Mouse (Mus musculus) left cerebral cortex, adult 6 months (tissue): Measurements from ENCODE around the gene Vmn1r217. TPM values are rescaled to one million over a fixed set of nuclear protein-coding genes. Genes with fewer than 3 reads are reported as not detected.

Source experiments
- long read RNA-seq, 2 experiments: library from polyadenylated mRNA; unstranded; transcript quantifications; one replicate each; pipeline ENCODE4 v2.0.0; 2019 to 2020
- polyA plus RNA-seq: library from polyadenylated mRNA; unstranded; fragments of <200 nt; fragmentation: Nextera tagmentation; gene quantifications from 2 replicates; pipeline ENCODE4 v1.2.3, GENCODE M21; 2021

The Vmn1r217 gene
- polyA plus RNA-seq, result not detected in 2 replicates
- long read RNA-seq, experiment 1, result 0 reads
- long read RNA-seq, experiment 2, result 0 reads

GRCm38 (mm10) chr13:23118126-23118525 is at the start of gene Vmn1r217:
Vmn1r217 (minus strand) TSS chr13:23118226.

GRCm38 (mm10) chr13:23159012-23159411 is 41.0 kb upstream of the Vmn1r217 start, which contains the start of gene Vmn1r219:
Vmn1r219 (plus strand) TSS chr13:23159312.

GRCm38 (mm10) chr13:23133099-23133498 is 15.1 kb upstream of the Vmn1r217 start, which contains the start of gene Vmn1r218:
Vmn1r218 (plus strand) TSS chr13:23133155.

DNA sequence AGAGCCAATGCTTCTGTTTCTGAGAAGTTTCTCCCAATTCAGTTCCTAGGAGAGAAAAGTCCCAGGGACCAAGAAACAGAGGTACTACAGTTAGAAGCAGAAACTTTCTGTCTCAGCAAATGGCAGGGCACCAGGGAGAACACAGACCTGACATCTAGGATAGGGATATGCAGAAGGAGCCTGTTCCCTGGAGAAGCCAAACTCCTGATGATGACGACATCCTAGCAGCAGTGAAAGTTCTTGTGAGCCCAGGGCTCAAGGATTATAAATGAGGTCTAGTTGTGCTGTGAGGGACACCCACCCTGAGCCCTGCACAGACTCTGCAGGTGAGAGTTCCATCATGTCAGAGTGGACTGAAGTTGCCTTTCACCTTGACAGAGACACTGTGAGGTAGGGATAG is 50.3 kb downstream of the Vmn1r217 start, which contains the start of gene Vmn1r215:
Vmn1r215 (plus strand) TSS at position 301 of the 400 bp plus-strand sequence.

Other genes starting within 250 kb of the Vmn1r217 start
- gene Vmn1r212, start 234.0 kb downstream of the Vmn1r217 start, polyA plus RNA-seq, result not detected in 2 replicates
- gene Vmn1r213, start 110.6 kb downstream of the Vmn1r217 start, polyA plus RNA-seq, result not detected in 2 replicates
- not detected in 2 replicates for gene Vmn1r214, start 87.8 kb downstream of the Vmn1r217 start, polyA plus RNA-seq
- not detected in 2 replicates for gene Vmn1r215, start 50.2 kb downstream of the Vmn1r217 start, polyA plus RNA-seq
- not detected in 2 replicates for gene Vmn1r218, start 14.9 kb upstream of the Vmn1r217 start, polyA plus RNA-seq
- not detected in 2 replicates for gene Vmn1r219, start 41.1 kb upstream of the Vmn1r217 start, polyA plus RNA-seq
- not detected in 2 replicates for gene Vmn1r220, start 69.7 kb upstream of the Vmn1r217 start, polyA plus RNA-seq
- gene Vmn1r221, start 95.9 kb upstream of the Vmn1r217 start, polyA plus RNA-seq, result not detected in 2 replicates
- gene Vmn1r222, start 117.7 kb upstream of the Vmn1r217 start, polyA plus RNA-seq, result not detected in 2 replicates
- not detected in 2 replicates for gene Vmn1r223, start 128.9 kb upstream of the Vmn1r217 start, polyA plus RNA-seq